Mouse (Mus musculus): ENCODE data around the gene Sort1.

GRCm38 (mm10) chr3:108296220-108297049, 12.6 kb downstream of the Sort1 start:
- no peak for TF ChIP-seq POLR2A (IDR thresholded peaks at IDR 0.05; ENCODE audit: insufficient read depth, low read depth, low read length)
- TF ChIP-seq CTCF (IDR thresholded peaks at IDR 0.05; ENCODE audit: insufficient read depth, low read depth, low read length) = no peak

Measured in olfactory bulb, adult 2 months (tissue).